Mouse (Mus musculus) cerebellum, adult 2 months (tissue): ENCODE results near the gene Gramd2.

ENCODE experiments used
- CTCF ChIP-seq: fragments of 200-500 bp; IDR thresholded peaks from 2 replicates; pipeline ENCODE4 v1.5.1; 2011; ENCODE audit warnings: low read depth, mild to moderate bottlenecking, control low read depth, low read length, moderate library complexity, borderline replicate concordance; ENCODE audit not compliant: insufficient read depth
- POLR2A ChIP-seq: fragments of 200-500 bp; IDR thresholded peaks from 2 replicates; pipeline ENCODE4 v1.6.1; 2011; ENCODE audit warnings: low read length, control low read depth, borderline replicate concordance; ENCODE audit not compliant: insufficient read depth

DNA sequence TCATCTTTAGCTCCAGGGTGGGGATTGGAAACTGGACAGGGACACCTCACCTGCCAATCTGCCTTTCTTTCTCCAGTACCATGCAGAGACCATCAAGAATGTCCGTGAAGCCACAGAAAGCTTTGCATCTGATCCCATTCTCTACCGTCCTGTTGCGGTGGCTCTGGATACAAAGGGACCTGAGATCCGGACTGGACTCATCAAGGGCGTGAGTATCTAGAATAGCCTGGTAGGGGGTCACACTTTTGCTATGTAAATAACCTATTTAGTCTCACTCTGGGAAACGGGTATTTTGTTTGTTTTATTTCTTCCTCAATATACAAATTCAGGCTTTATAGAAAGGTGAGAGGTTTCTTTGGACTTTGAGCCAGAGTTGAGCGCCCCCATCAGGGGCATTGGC lies 11.5 kb upstream of the Gramd2 start:
- no peak for TF ChIP-seq CTCF
- no peak for TF ChIP-seq POLR2A
